Mouse (Mus musculus): ENCODE measurements around the gene 1700092M07Rik.

DNA sequence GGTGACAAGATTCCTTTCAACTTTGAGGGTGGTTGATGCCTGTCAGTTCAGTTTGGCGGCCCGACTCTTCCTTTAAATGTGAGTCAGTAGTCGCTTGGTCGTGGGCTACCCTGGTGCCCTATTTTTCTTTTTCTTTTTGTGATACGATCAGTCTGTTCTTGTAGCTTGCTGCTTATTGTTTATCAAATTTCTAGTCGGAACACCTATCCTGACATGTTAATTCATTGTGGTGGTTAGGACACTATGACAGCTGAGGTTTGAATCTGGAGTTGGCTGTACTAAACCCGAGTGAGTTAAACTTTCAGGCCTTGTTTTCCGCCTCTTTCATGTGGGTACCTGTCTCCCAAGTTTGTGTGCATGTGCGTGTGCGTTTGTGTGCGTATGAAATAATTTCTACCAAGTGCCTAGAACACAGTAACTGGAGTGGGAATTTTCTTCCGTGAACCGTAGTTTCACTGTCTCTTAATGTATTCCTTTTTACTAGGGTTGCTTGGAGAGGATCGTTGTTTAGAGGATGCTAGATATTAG is 17.0 kb downstream of the 1700092M07Rik start:
- TF ChIP-seq CHD2 (IDR thresholded peaks at IDR 0.05; ENCODE audit: low read depth, low read length) (no peak), ZNF384 (IDR thresholded peaks at IDR 0.05; ENCODE audit: low read depth, low read length) (no peak), MAFK (IDR thresholded peaks at IDR 0.05; ENCODE audit: insufficient read depth, low read depth, low read length) (no peak), HCFC1 (IDR thresholded peaks at IDR 0.05; ENCODE audit: borderline replicate concordance, insufficient read depth, low read length) (no peak)
